Mouse (Mus musculus): Measurements from ENCODE around the gene P3h4.

DNA sequence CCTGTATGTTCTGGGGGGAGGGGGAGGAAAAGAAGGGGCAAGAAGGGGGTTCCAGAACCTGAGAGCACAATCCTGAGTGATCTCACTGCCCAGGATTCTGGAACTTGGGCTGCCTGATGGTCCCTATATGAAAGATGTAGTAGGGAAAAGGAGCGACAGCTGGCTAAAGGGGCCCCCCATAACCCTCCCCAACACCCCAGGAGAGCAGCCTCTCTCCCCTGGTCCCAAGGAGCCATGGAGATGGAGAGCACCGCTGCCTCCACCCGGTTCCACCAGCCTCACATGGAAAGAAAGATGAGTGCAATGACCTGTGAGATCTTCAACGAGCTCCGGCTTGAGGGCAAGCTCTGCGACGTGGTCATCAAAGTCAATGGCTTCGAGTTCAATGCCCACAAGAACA, 27.2 kb upstream of the P3h4 start, which contains the start of the genes Nt5c3b and Klhl10:
- no peak for TF ChIP-seq CTCF (IDR thresholded peaks at IDR 0.05; ENCODE audit: low read depth, low read length)
- no peak for TF ChIP-seq POLR2A (IDR thresholded peaks at IDR 0.05; ENCODE audit: borderline replicate concordance, low read depth, low read length)

Measured in bone marrow macrophage, adult 2 months (primary cell).